Mouse (Mus musculus) ovary, adult 18-20 months (tissue): ENCODE results near the gene Scn4a.
"Not testable (repeated sequence)": the region's sequence is repeated elsewhere in the genome, so short reads cannot be mapped to it uniquely, and the experiment has no call there.

Source experiments
- DNase-seq: peaks from one replicate; pipeline ENCODE4 v3.0.0; 2022; ENCODE audit warnings: low spot score, mixed read lengths

Scn4a gene

GRCm38 (mm10) chr11:106355382-106356128 lies 2.5 kb upstream of the Scn4a start:
- DNase-seq = peak; percentile 28

- no peak for DNase-seq
These were observed 1.1 kb upstream of the Scn4a start for GRCm38 (mm10) chr11:106354181-106354580.

DNA sequence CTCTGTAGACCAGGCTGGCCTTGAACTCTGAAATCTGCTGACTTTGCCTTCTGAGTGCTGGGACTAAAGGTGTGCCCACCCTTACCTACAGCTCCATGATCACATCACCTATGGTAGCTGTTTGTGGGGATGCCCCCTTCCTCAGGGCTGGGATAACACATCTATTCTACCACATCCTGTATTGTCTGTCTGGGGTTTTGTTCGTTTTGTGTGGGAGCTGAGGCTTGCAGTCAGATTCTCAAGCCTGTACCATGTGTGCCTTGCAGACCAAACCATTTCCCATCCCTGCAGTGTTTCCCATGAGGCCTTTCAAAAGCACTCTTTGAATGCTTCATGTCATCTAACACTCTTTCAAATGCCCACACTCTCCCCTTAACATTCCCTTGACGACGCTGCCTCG lies 1.1 kb downstream of the Scn4a start:
- no peak for DNase-seq

DNA sequence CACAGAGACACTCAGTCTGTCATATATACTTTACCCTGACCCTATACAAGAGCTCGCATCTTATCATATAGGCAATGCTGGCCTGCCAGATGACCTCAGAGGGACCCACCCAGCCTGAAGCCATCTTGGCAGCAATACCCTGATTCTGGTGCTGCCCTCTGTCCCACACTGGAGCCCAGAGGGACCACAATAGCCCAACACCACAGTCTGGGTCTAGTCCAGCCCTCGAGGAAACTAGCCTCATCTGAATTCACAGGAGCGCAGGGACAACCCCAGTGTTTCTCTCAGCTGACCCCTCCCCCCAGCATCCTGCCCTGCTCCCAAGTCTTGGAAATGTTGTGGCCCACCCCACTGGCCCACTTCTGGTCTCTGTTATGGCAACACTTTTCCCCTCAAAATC lies 1.8 kb downstream of the Scn4a start:
- no peak for DNase-seq

DNA sequence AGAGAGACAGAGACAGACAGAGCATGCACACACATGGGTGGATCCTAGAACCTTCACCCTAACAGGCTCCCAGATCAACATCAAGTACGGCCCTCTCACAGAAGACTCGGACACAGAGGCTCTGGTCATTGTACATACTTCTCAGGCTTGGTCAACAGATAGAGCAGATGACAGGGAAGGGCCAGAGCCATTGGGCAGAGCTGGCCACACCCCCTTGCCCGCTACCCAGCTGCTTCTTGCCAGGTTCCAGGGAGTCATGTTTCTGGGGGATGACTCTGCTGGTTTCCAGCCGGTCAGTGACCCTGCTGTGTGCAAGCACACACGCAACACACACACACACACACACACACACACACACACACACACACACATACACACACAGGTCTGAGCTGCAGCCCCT lies 2.2 kb downstream of the Scn4a start:
- no peak for DNase-seq

GRCm38 (mm10) chr11:106349772-106350171 lies 3.3 kb downstream of the Scn4a start:
- DNase-seq = no peak

GRCm38 (mm10) chr11:106344910-106345309 lies 8.2 kb downstream of the Scn4a start:
- no peak for DNase-seq

GRCm38 (mm10) chr11:106340990-106341520 lies 12.0 kb downstream of the Scn4a start:
- DNase-seq = no peak

- DNase-seq = not testable (repeated sequence)
These were observed 13.8 kb downstream of the Scn4a start for GRCm38 (mm10) chr11:106339323-106339722.

DNA sequence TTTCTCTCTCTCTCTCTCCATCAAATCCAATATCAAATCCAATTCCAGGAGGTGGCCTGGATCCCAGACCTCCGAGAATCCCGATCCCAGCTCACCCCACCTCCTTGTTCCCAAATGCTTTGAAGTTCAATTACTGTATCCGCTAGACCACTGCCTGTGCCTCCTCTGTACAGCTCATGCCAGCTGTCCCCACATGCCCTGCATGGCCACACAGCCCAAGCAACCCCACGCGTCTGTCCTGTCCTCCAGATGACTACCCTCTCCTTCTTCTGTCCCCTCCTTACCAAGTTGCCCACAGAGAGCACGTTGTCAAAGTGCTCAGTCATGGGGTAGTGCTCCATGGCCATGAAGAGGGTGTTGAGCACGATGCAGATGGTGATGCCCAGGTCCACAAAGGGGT lies 14.2 kb downstream of the Scn4a start:
- no peak for DNase-seq

DNA sequence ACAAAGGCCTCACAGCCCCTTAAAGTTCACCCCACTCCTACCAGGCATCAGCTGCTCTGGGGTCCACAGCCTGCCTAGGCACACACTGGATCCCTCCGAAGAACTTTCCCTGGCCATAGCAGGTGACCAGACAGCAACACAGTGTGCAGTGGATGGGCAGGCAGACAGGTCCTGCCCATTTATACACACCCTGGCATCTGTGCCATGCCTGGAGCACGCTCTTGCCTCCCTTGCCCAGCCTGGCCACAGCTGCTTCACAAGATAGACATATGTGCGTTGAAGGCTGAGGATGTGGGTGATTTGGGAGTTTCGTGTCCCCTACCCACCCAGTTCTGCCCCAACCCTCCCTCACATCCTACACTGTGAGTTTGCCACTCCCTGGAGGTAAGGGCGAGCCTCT lies 15.1 kb downstream of the Scn4a start:
- DNase-seq = no peak

GRCm38 (mm10) chr11:106334066-106334465 lies 19.0 kb downstream of the Scn4a start:
- no peak for DNase-seq

GRCm38 (mm10) chr11:106332458-106332857 lies 20.6 kb downstream of the Scn4a start:
- no peak for DNase-seq

- DNase-seq = no peak
These were observed 23.4 kb downstream of the Scn4a start for GRCm38 (mm10) chr11:106329682-106330081.

DNA sequence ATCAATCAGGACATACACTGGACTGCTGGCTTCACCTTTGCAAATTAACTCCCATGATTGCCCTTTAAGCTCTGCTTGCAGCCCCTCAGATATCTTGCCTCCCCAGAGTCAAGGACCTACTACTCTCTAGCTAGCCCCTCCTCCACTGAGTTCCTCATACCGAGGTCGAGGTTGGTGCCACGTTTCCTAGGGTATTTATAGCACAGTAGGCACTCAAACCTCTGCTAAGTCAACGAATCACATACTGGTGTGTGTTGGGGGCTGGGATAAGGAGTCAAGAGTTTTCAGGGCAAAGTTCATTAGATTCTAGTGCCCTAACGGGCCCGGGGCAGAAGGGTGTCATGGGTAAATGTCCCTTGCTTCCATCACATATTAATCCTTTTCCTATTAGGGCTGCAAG lies 24.0 kb downstream of the Scn4a start:
- DNase-seq = no peak

GRCm38 (mm10) chr11:106328521-106328920 lies 24.6 kb downstream of the Scn4a start:
- no peak for DNase-seq

DNA sequence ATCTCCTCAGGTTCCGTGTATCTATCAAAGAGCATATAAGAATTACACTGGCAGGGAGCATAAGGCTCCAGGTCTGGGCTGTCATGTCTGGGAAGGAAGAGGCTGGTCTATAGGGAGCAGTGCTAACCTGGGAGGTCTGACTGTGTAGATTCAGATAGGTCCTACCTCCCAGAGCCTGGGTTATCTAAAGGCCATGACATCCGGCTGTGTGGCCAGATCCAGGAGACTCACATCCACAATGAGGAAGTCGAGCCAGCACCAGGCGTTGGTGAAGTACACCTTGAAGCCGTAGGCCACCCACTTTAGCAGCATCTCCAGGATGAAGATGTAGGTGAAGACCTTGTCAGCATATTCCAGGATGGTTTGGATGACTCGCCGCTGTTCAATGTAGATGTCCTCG lies 26.6 kb downstream of the Scn4a start:
- no peak for DNase-seq

- no peak for DNase-seq
These were observed 27.4 kb downstream of the Scn4a start for GRCm38 (mm10) chr11:106325566-106326206.

DNA sequence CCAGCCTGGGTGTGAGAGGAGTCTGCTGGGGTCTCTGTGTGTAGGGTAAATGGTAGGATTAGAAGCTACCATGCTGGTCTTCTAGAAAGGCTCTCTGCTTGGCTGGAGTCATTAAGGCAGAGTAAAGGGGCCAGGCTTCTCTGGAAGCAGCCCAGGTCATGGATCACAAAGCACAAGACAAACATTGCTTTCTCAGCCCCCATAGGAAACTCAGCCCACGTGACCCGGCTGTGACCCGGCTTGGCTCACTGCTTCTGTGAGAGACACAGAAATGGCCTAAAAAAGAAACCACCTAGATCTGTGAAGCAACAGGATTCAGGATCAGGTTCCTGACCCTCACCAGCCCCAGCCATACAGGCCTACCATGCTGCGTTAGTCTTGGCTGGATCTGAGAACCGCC lies 28.2 kb downstream of the Scn4a start:
- no peak for DNase-seq

DNA sequence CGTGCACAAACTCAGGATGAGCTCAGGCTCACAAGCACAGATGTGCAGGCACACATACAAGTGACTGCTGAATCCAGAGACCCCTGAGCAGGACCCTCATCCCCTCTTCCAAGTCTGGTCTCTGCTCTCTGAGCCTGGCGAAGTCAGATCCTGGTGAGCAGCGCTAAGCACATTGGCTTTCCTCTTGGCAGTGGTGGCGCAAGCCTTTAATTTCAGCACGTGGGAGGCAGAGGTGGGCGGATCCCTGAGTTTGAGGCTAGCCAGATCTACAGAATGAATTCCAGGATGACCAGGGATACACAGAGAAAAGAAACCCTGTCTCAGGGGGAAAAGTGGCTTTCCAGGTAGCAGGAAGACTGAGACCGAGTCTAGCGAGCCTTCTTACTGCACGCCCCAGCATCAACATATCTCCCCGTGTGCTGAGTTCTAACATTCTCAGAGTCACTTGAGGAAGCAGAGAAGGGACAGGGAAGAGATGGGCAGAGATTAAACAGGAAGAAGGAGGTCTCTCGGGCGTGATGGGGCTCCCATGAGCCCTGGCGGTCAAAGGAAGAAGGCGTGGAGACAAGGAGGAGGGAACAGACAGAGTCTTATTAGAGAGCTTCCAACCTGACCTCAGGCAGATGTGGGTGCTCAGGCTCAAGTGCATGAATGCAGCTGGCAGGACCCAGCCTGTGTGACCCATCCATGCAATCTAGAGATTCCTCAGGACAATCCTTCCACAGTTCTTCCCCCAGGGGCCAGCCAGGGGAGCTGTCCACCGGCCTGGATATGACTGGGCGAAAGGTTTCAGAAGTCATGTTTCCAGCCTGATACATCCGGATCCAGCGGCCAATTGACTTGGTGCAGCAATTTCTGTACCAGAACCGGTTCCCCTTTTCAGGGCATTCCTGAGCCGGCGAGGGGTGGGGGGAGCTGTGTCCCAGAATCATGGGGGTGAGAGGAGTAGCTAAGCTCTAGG lies 34.4 kb downstream of the Scn4a start:
- no peak for DNase-seq

DNA sequence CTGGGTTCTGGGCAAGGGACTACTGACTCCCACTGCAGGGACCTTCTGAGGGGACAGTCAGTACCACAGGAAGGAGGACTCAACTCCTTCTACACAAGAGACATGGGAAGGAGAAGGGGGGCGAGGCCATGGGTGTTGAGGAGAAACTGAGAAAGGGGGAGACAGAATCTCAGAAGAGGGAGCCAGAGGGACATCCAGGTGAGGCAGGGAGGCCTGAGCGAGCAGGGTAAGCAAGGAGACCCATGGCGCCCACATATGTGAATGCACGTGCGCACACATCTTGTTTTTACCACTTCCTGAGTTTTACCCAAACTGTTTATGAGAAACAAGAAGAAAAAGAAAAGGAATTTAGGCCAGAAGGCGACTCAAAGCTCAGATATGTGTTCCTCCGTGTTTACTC lies 35.3 kb downstream of the Scn4a start:
- DNase-seq = no peak

GRCm38 (mm10) chr11:106316416-106316815 lies 36.7 kb downstream of the Scn4a start:
- no peak for DNase-seq
